Mouse (Mus musculus) T-helper 1 cell (primary cell): ENCODE results near the gene Tln2.

Source experiments
- in situ Hi-C: fragments of 300-600 bp; cut with MboI, MseI; formaldehyde crosslinking; loops from one replicate; pipeline ENCODE4 v1.15.1; 2025; ENCODE audit warnings: high pct_unique_total_duplicates

Tln2 gene

DNA sequence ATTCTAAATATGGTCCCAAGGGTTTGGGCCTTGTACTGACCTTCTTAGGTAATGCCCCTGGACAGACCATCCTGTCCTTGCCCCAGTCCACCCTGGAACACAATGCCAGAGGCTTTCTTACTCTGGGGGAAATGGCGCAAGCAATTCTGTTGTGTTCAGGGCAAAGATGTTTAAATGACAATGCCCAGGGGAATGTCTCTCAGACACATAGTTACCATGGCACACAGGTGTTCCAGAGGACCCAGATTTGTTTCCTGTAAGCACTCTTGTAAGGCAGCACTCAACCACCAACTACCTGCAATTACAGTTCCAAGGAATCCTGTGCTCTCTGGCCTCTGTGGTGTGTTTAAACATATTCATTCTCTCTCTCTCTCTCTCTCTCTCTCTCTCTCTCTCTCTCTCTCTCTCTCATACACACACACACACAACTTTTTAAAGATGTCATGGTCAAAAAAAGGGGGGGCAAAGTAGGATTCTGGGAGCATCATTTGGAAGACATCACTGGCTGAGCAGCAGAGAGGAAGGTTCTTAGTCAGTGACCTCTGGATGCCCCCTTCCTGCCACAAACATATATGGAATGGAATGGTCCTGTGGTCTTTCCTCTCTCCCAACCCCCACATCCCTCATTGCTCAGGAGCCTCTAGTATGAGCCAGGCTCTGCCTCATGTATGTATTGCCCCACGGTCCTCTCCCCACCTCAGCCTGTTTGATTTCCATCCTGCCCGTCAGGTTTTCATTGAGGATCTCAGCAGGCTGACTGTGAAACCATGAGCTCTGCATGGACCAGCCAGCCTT, 345.1 kb downstream of the Tln2 start:
- in situ Hi-C loops = no loop called here

DNA sequence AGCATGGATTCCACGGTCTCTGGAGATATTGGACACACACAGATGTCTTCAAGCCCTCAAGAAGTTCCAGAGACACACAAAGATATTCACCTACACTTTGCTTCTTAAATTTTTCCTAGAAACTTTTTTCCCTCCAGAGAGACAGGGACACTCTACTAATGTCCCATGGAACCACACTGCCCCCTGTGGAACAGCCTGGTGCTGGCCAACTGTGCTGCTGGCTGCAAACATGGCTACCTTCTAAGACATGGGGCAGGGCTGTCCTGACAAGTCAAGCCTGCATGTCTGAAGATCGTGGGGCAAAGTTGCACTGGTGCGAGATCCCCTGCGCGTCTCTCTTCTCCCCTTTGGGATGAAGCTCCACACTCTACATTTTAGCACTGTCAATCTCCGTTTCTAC, 346.2 kb downstream of the Tln2 start:
- in situ Hi-C loops = no loop called here

DNA sequence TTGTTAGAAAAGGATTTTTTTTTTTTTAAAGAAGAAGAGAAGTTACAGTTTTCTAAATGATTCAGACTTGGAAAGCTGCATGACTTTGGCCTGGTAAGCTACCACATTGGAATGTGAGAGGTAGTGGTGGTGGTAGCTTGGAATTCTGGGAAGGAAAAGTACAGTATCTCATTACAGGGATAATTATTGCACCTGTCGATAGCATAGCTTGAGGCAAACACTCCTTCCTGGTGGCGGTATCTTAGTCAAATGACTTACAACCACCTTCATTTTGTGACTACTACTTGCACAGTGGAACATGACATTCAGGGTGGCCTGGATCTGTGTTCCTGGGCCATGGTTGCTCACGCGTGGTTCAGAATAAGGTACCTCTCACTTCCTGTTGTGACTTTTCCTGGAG, 348.3 kb downstream of the Tln2 start:
- in situ Hi-C loops = no loop called here

DNA sequence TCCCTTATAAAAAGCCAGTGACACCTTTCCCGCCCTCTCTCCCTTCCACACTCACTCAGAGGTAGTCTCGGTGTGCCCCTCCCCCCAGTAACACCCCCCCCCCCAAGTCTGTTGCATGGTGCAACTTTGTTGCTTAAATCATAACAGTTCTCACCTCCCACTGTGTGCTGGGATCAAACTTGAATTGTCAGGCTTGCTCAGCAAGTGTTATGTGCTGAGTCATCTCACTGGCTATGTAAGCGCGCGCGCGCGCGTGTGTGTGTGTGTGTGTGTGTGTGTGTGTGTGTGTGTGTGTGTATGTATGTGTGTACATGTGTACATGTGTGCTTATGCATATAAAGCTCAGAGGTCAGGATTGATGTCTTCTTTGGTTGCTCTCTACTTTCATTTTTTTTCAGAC, 350.1 kb downstream of the Tln2 start:
- in situ Hi-C loops = no loop called here

DNA sequence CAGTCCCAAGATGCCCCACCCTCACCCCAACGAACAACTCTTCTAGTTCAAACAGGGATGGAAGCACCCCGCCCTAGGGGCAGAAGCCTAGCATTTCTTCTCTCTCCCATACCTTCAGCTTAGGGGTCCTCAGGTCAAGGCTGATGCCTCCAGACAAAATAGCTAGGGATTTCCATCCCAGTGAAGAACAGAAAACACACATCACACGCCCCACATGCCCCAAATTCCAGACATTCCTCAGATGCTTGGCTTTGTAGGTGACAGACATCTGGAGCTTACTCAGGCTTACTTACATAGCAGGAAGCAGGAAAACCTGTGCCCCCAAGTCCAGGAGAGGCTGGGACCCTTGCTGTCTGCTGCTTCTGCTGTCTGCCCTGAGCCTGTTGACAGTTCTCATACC, 351.1 kb downstream of the Tln2 start:
- in situ Hi-C loops = no loop called here

DNA sequence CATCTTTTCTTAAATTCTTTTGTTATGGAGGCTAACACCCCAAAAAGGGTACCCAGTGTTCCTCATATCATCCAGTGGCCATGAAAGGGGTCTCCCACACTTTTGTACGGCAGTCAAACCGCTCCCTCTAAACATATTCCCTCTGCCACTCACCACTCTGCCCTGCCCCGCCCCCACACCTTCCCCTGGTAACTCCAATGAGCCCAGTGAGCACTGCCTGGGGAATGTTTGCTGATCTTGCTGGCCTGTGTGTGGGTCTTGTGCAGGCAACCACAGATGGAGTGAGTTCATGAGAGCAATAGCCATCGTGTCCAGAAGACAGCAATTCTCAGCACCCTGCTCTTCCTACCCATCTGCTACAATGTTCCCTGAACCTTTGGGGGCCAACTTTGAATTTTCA, 354.3 kb downstream of the Tln2 start:
- in situ Hi-C loops = no loop called here

DNA sequence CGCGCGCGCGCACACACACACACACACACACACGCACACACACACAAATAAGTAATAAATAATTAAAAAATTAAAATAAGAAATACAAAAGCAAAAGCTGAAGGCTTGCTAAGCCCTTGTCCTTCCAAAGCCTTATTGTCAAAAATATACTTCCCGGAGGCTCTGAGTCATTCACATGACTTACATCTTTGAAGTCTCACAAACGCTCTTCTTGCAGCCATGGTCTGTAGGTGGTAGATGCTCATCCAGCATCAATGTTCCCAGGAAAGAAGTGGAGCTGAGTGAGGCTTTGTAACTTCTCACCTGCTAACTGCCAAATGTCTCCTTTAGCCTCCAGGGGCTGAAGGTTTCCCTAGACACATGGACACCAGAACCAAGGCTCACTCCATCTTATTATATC, 362.9 kb downstream of the Tln2 start:
- in situ Hi-C loops = no loop called here

DNA sequence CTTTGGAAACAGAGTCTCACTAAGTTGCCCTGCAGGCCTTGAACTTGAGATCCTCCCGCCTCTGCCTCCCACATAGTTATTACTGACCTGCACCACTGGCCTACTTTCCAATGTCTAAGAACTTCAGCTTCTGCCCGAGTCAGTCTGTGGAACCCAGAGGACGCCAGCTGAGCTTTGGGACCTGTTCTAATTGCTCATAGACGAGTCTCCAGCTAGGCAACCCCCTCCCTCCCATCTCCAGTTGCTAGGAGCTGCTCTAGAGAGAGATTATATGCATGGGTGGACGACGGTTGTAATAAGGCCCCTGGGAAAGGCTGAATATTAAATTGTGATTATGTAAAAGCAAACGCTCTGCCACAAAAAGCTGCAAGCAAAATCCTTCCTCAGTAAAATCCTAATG, 364.2 kb downstream of the Tln2 start:
- in situ Hi-C loops = no loop called here

DNA sequence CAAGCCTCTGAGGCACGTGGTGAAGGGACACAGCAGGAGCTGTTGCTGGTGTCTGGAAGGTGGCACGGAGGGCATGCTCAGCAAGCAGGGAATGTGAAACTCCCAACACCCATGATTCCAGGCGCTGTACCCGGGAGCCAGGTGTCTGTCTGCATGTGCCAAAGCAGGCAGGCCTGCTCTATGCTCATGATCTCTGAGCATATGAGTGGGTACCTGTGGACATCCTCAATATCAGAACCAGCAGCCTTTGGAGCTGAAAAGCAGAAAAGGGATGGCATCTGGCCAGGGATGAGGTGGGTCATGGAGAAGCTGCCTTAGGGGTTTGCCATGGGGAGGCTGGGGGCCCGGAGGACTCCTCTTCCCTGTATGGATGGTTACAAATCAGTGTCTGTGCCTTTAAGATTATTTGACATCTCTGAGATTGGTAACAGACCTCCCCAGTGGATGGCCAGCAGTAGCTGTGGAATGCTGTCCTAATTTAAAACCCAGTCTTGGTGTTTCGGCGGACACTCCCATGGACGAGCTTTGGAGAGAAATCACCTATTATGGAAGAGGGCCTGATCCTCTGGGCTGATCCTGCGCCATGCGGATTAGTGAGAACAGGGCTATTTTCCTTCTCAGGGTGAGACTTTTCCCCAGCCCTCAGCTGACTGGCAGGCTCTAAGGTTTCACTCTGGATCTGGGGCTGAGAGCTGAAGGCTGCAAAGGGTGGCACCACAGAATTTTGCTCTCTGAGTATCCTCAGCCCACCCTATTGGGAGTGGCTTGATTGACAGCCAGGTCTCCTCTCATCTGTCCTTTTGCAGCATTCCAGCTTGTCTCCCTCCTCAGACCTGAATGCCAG, 367.8 kb downstream of the Tln2 start:
- in situ Hi-C loops = no loop called here

DNA sequence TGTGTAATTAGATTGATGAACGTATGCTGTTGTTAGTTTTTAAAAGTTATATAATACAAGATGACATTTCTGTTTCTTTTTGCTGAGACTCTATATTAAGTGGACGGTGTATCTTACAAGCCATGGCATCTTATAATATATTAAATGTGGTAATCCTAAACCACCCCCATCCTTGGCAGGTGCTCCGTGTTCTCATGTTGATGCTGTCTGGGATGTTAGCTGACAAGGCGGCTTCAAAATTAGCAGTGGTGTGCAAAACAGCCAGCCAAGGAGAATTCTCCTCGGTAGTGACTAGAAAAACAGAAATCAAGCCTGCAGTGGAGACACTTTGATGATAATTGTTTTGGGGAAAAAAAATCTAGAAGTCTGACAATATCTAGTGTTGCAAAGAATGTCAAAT, 371.8 kb downstream of the Tln2 start:
- in situ Hi-C loops = no loop called here

DNA sequence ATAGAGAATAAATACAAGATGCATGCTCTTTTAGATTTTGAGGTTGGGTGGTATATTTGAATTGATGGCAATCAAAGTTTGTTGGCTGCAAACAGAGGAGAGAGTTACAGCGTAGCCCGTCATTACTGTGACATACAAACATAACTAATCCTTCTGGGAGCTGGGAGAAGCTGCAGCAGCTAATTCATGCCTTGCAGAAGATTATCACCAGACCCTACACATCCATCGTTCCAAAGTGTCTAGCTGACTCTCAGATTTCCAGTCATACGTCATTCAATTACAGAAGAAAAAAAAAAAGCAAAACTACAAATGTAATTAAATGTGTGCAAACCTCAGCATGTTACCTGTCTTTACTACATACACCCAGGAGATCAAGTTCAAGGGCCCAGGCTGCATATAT, 372.3 kb downstream of the Tln2 start:
- in situ Hi-C loops = no loop called here

DNA sequence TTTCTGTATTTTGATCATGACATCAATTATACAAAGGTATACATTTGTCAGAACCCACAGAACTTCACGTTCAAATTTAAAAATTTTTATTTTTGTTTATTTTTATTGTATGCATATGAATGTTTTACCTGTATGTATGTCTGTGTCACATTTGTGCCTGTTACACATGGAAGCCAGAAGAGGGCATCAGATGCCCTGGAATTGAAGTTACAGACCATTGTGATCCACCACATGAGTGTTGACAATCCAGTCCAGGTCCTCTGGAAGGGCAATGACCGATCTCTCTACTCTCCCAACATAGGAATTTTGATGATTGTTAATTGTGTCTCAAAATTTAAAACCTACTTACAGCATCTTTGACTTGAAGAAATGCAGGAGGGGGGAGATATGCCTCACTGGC, 374.9 kb downstream of the Tln2 start:
- in situ Hi-C loops = no loop called here

DNA sequence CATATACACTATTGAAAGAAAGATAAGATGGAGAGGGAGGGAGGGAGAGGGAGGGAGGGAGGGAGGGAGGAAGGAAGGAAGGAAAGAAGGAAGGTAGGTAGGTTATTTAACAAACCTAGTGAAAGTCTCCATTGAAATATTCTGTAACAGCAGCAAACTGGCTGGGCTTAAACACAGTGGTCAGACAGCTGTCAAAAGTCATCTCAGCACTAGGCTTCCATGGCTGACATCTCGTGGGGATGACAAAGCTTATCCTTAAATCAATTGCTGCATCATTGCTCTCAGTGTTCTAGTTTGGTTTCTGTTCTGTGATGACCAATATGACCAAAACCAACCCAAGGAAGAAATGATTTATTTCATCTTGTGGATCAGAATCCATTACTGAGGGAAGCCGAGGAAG, 376.0 kb downstream of the Tln2 start:
- in situ Hi-C loops = no loop called here

DNA sequence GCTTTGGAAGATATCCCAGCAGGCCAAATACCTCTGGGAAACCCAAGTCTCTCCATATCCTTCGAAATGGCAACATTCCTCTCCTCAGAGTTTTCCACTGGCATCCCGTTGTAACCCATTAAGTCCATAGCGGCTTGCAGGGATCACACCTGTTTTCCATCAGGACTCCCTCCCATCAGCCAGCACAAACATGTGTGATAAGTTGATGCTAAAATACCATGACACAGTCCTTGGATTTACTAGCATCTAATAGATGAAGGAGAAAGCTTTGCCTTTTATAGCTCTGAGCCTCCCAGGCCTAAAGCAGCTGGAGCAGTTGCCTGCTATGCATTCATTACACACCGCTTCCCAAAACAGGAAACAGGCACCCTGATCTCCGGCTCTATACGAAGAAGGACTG, 377.5 kb downstream of the Tln2 start:
- in situ Hi-C loops = no loop called here

DNA sequence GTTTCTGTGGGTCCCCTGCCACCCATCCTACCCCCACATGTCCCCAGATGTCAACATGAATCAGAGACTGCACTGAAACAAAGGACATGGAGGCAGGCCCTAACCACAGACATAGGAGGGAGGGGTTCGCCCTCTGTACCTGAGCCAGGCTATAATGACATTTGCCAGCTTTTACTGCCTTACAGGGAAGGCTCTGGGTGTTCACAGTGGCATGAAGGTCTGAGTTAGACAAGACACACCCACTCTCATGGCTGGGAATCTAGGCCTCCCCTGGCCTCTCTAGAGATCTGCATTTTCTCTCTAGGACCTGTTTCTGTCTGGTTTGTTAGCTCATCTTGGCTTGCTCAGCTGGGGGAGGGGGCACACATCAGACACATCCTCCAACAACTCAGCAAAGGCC, 380.8 kb downstream of the Tln2 start:
- in situ Hi-C loops = no loop called here

DNA sequence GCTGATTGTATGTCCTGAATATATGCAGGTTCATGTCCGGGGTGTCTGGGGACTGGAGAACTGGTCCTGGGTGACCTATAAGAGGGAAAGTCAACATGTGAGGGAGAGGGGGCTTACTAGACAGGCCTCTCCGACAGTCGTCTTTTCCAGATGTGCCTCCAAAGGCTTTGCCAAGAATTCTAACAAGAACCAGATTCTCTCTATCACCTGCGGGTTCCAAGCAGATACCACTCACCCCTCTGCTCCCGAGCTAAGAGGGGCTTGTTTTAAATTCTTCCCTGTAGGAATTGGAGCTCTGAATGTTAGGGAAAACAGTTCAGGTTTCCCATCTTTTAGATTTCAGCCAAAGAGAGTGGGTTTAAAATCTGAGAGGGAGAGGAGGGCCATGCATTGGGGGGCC, 381.3 kb downstream of the Tln2 start:
- in situ Hi-C loops = no loop called here

DNA sequence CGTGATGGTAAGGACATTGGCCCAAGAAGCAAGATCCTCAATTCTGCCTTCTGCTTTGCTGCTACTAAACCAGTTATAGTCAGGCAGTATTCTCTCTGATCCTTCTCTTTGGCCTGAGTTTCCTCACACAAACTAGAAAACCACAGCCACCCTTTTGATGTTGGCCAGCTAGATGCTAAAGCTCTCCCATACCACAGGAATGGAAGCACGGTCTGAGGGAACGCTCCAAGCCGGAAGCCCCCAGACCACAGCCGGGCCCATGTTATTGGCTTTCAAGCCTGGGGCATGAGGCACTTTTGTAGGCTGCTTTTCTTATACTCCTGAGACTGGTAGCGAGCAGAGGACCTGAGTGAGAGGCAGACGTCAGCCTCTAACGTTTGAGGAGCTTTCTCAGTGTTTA, 383.4 kb downstream of the Tln2 start:
- in situ Hi-C loops = no loop called here

DNA sequence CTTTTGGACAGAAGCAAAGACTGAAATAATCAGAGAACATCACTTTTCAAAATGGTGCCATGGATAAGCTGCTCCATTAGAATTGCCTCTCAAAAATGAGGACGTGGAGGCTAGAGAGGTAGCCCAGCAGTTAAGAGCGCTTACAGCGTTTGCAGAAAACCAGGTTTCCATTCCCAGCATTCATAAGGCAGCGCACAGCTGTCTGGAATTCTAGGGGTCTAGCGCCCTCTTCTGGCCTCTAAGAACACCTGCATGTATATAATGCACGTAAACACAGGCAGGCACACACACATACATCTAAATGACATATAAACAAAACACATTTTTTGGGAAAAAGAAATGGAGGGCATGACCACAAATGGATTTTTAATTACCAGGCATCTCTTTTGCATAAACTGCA, 385.7 kb downstream of the Tln2 start:
- in situ Hi-C loops = no loop called here

DNA sequence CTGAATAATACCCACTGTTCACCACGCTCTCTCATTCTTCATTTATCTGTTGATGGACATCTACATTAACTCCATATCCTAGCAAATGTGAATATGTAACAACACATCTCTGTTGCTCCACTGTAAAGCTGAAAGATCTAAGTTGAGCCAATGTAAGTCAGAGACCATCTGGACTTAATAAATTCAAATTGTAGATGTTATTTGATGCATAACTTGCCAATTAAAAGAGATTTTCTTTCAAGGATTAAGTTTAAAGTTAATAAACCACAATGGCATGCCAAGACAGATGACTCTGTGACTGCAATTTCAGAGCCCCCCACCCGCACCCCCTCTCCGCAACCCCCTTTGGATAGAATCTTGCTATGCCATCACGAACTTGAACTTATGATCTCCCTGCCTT, 386.3 kb downstream of the Tln2 start:
- in situ Hi-C loops = no loop called here

DNA sequence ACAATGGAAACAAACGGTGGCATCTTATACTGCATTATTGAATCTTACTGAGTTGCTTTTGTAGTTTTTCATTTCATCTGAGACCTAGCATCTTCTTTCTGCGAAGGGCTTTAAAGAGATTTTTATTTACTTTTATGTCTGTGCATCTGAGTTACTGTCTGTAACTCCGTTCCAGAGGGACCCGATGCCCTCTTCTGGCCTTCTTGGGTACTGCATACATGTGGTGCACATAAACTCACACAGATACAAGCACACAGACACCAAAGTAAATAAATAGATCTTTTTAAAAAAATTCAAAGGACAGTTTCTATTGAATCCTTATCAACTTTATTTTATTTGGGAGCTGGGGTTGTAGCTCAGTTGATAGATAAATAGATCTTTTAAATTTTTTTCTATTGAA, 388.1 kb downstream of the Tln2 start:
- in situ Hi-C loops = no loop called here

DNA sequence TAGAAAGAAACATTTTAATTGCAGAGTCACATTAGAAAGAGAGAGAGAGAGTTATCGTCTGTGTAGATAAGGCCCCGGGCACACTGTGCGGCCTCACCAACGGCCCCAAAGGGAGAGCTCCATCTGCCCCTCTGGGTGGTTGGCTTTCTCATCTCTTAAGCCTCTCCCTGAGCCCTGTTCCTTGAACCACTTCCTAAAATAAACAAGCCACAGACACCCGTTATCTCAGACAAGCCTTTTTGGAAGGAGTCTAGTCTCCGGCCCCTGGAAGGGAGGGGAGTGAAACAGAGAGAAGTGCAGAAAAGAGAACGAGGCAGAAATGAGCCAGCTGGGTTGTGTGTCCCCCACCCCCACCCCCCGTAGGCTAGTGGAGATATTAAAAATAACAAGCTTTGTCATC, 388.7 kb downstream of the Tln2 start:
- in situ Hi-C loops = no loop called here

DNA sequence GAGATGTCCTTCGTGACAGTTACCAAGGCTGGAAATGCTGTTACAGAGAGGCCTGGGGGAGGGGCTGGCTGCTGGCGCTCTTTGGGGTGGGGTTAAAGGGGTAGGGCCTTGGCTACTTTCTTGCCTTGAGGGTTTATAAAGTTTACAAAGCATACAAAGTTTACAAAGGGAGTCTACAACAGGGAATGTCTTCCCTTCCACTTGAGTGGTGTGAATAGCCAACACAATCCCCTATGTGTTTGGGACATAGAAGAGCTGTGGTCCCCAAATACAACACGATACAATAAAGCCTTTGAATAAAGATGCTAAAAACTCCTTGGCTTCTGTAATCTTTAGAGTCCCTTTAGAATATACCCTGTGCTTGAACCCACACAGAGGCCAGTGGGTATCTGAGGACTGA, 389.5 kb downstream of the Tln2 start:
- in situ Hi-C loops = no loop called here
